24 mouse cellular contexts compared by ENCODE assay signal in the genomic region with DNA sequence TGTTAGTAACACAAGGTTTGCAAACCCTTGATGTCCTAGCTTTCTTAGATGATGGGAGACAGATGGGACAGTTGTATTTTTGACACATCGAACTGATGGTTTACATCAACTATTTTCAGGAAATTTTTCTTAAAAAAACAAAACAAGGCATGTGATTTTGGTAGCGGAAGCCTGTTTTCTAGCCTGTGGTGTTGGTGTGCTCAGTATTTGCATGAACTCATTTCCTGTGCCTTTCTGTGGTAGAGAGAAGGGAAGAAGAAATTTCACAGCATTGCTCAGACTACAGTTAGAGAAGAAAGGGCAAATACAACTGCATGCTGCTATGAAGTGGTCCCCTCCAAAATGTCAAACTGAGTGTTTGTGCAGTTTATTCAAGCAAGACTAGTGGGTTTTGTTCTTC. TPM values are rescaled to one million over a fixed set of nuclear protein-coding genes. Genes with fewer than 3 reads are reported as not detected.
DNase-seq lines count a peak whose midpoint lies in the region; TF ChIP-seq lines count a peak whose summit lies in the region.
"Had no signal": no experiment of that assay in that cellular context is flagged by ENCODE, and none has a peak within 500 bp of the region (broad histone marks: within the 10 kb centered on the region; RNA-seq: fewer than 3 reads in every experiment).

No protein-coding gene starts in this region.

- no peaks in the 10 kb centered on the region for H3K79me2 ChIP-seq in CH12.LX (replicated peaks; ENCODE audit: control insufficient read depth, extremely low read depth, insufficient read depth, poor library complexity, severe bottlenecking)

- H3K36me3 ChIP-seq in thymus, adult 2 months (ENCODE audit: control insufficient read depth, insufficient read depth, low read length) = no peaks in the 10 kb centered on the region
- no peaks in the 10 kb centered on the region for H3K36me3 ChIP-seq in CH12.LX (replicated peaks in 1 of 2; ENCODE audit: control insufficient read depth in 1 of 2, insufficient read depth in 1 of 2, low read length in 1 of 2)
- H3K36me3 ChIP-seq: G1E; heart, embryonic 15.5 days; limb, embryonic 15.5 days; midbrain, embryonic 10.5 days had no signal

- WGBS in thymus, adult 2 months = 4% methylated on average over 2 of the region's 2 CpGs

- H3K4me2 ChIP-seq in CH12.LX (ENCODE audit: insufficient read depth, low read depth, poor library complexity, severe bottlenecking) = peak overlapping the region; percentile 21; the same call in 1 of the 2 replicates
- H3K4me2 ChIP-seq: heart, embryonic 15.5 days; limb, embryonic 15.5 days had no signal

- no peaks in the 10 kb centered on the region for H3K27me3 ChIP-seq in thymus, adult 2 months (ENCODE audit: control insufficient read depth, insufficient read depth, low read length)
- no peaks in the 10 kb centered on the region for H3K27me3 ChIP-seq in CH12.LX (replicated peaks)
- H3K27me3 ChIP-seq: heart, embryonic 15.5 days; limb, embryonic 15.5 days had no signal

- peak; percentile 86 for TF ChIP-seq EP300 in CH12.LX (IDR thresholded peaks at IDR 0.05; ENCODE audit: low read length)

- no peak for TF ChIP-seq POLR2A in thymus, adult 2 months (IDR thresholded peaks at IDR 0.05; ENCODE audit: control insufficient read depth, extremely low read depth, insufficient read depth, low read length, poor library complexity)
- no peak for TF ChIP-seq POLR2A in CH12.LX (IDR thresholded peaks at IDR 0.05; ENCODE audit: low read depth, low read length)

- dilution Hi-C loops in CH12.LX (cut with MboI; ENCODE audit: extremely low pct_ligation_motif_present, extremely low pct_unique_long_range_greater_than_20kb, low sequenced_read_pairs) = no loop called here

- no peak overlapping the region for H3K9ac ChIP-seq in CH12.LX (ENCODE audit: insufficient read depth, low read depth)
- H3K9ac ChIP-seq: heart, embryonic 15.5 days; limb, embryonic 15.5 days; liver, postnatal 0 days had no signal

- no peak for TF ChIP-seq CTCF in thymus, adult 2 months (IDR thresholded peaks at IDR 0.05; ENCODE audit: borderline replicate concordance, control insufficient read depth, extremely low read depth, insufficient read depth, low read length, poor library complexity)
- TF ChIP-seq CTCF in CH12.LX (conservative IDR thresholded peaks at IDR 0.05 in 1 of 2, IDR thresholded peaks at IDR 0.05 in 1 of 2; ENCODE audit: low read depth in 2 of 2, low read length in 2 of 2) = no peak

- H3K4me3 ChIP-seq in thymus, adult 2 months (ENCODE audit: control insufficient read depth, insufficient read depth, low read length) = no peak overlapping the region
- H3K4me3 ChIP-seq in CH12.LX (replicated peaks in 1 of 3; ENCODE audit: low read depth in 2 of 3, low read length in 2 of 3, poor library complexity in 1 of 3) = no peak overlapping the region
- H3K4me3 ChIP-seq: heart, embryonic 15.5 days; layer of hippocampus, adult 2 months; limb, embryonic 15.5 days; midbrain, embryonic 10.5 days had no signal

- DNase-seq in thymus, adult 2 months = peak; percentile 21
- DNase-seq in thymus, postnatal 10 days (ENCODE audit: low spot score in 2 of 2) = no peak
- DNase-seq in CH12.LX (ENCODE audit: extremely low read depth) = peak; percentile 57
- peak; percentile 80 for DNase-seq in induced T-regulatory cell, adult 2 months (ENCODE audit: low read depth)
- DNase-seq in natural killer cell, adult 2 months (ENCODE audit: low spot score in 2 of 2) = peak; percentile 32 to 38
- no peak for DNase-seq in urinary bladder, postnatal 36 days (ENCODE audit: low spot score in 2 of 2)
- no peak for DNase-seq in urinary bladder, postnatal 25 days (ENCODE audit: low spot score)
- DNase-seq in spleen, postnatal 4 days (ENCODE audit: low spot score in 2 of 2) = no peak
- DNase-seq: adrenal gland, postnatal 25 days; cerebellum, adult 11-12 months; cerebellum, postnatal 36 days; gastrocnemius, postnatal 10 days; heart, postnatal 4 days; kidney, adult 2 months; kidney, postnatal 14 days; layer of hippocampus, postnatal 36 days; liver, postnatal 0 days; lung, postnatal 10 days; right cerebral cortex, postnatal 25 days had no signal

- in situ Hi-C loops in CH12.LX (cut with MboI; ENCODE audit: low pct_ligation_motif_present, low pct_unique_long_range_greater_than_20kb, low sequenced_read_pairs) = no loop called here

- H3K4me1 ChIP-seq in thymus, adult 2 months (replicated peaks; ENCODE audit: control insufficient read depth, insufficient read depth, low read length) = peaks cover 2% of the 10 kb centered on the region; the same call in 1 of the 2 replicates
- peaks cover 0 to 44% of the 10 kb centered on the region in 2 experiments; a peak in 2 of 4 replicates for H3K4me1 ChIP-seq in CH12.LX (ENCODE audit: control insufficient read depth in 1 of 2, insufficient read depth in 2 of 2)
- H3K4me1 ChIP-seq: heart, embryonic 15.5 days; limb, embryonic 15.5 days; midbrain, embryonic 10.5 days had no signal

- H3K9me3 ChIP-seq in CH12.LX (replicated peaks; ENCODE audit: low read length) = peaks cover 3% of the 10 kb centered on the region
- H3K9me3 ChIP-seq: heart, embryonic 15.5 days; limb, embryonic 15.5 days; midbrain, embryonic 10.5 days had no signal

- no peak; the same call in 1 of the 2 replicates for TF ChIP-seq RAD21 in CH12.LX (IDR thresholded peaks at IDR 0.05; ENCODE audit: low read depth, low read length)

- no peak overlapping the region for H3K27ac ChIP-seq in thymus, adult 2 months (ENCODE audit: control insufficient read depth, insufficient read depth, low read length)
- peak overlapping the region; percentile 45; the same call in 1 of the 2 replicates for H3K27ac ChIP-seq in CH12.LX (ENCODE audit: insufficient read depth, low read depth)
- H3K27ac ChIP-seq: heart, embryonic 15.5 days; layer of hippocampus, adult 2 months; limb, embryonic 15.5 days; midbrain, embryonic 10.5 days had no signal

TF ChIP-seq in CH12.LX, 34 proteins besides CTCF, POLR2A, EP300 and RAD21:
- no peak for TF ChIP-seq GABPA (IDR thresholded peaks at IDR 0.05; ENCODE audit: insufficient replicate concordance, low read depth, low read length)
- peak; percentile 46 for TF ChIP-seq ELF1 (IDR thresholded peaks at IDR 0.05; ENCODE audit: low read depth, low read length)
- no peak for TF ChIP-seq JUN (IDR thresholded peaks at IDR 0.05; ENCODE audit: insufficient read depth, low read depth, low read length)
- TF ChIP-seq ZKSCAN1 (IDR thresholded peaks at IDR 0.05; ENCODE audit: borderline replicate concordance, low read depth, low read length) = no peak
- TF ChIP-seq MAX (IDR thresholded peaks at IDR 0.05; ENCODE audit: low read length) = 0 out of 2 replicates have a peak, but pooled peaks have one; percentile 32
- TF ChIP-seq CHD1 (IDR thresholded peaks at IDR 0.05; ENCODE audit: low read depth, low read length) = no peak
- TF ChIP-seq POLR2AphosphoS2 (IDR thresholded peaks at IDR 0.05; ENCODE audit: low read depth, low read length) = no peak
- TF ChIP-seq TCF12 (IDR thresholded peaks at IDR 0.05; ENCODE audit: low read depth, low read length) = 0 out of 2 replicates have a peak, but pooled peaks have one; percentile 42
- no peak for TF ChIP-seq ZC3H11A (IDR thresholded peaks at IDR 0.05; ENCODE audit: low read depth, low read length)
- no peak for TF ChIP-seq UBTF (IDR thresholded peaks at IDR 0.05; ENCODE audit: low read depth, low read length)
- TF ChIP-seq NRF1 (IDR thresholded peaks at IDR 0.05; ENCODE audit: low read depth, low read length) = no peak
- no peak for TF ChIP-seq KAT2A (IDR thresholded peaks at IDR 0.05; ENCODE audit: insufficient replicate concordance, low read length)
- TF ChIP-seq E2F4 (IDR thresholded peaks at IDR 0.05; ENCODE audit: insufficient replicate concordance, low read depth, low read length) = no peak
- TF ChIP-seq ETS1 (conservative IDR thresholded peaks at IDR 0.05; ENCODE audit: low read depth, low read length) = peak; percentile 41; the same call in 1 of the 2 replicates
- TF ChIP-seq USF2 (conservative IDR thresholded peaks at IDR 0.05; ENCODE audit: low read depth, low read length) = no peak
- TF ChIP-seq MXI1 (IDR thresholded peaks at IDR 0.05; ENCODE audit: low read depth, low read length) = no peak
- TF ChIP-seq TBP (conservative IDR thresholded peaks at IDR 0.05; ENCODE audit: low read depth, low read length) = no peak
- no peak for TF ChIP-seq JUND (conservative IDR thresholded peaks at IDR 0.05; ENCODE audit: low read depth, low read length)
- peak; percentile 69; the same call in 1 of the 2 replicates for TF ChIP-seq MYC (IDR thresholded peaks at IDR 0.05; ENCODE audit: low read depth, low read length)
- no peak; the same call in 1 of the 2 replicates for TF ChIP-seq USF1 (IDR thresholded peaks at IDR 0.05; ENCODE audit: low read depth, low read length)
- peak; percentile 70 for TF ChIP-seq ZNF384 (IDR thresholded peaks at IDR 0.05; ENCODE audit: low read depth, low read length)
- no peak for TF ChIP-seq CHD2 (IDR thresholded peaks at IDR 0.05; ENCODE audit: low read length)
- no peak for TF ChIP-seq NELFE (IDR thresholded peaks at IDR 0.05; ENCODE audit: low read depth, low read length)
- TF ChIP-seq MEF2A (IDR thresholded peaks at IDR 0.05; ENCODE audit: borderline replicate concordance, low read depth, low read length) = peak; percentile 36; the same call in 1 of the 2 replicates
- TF ChIP-seq MAZ (IDR thresholded peaks at IDR 0.05; ENCODE audit: low read depth, low read length) = no peak
- TF ChIP-seq MAFK (IDR thresholded peaks at IDR 0.05; ENCODE audit: insufficient replicate concordance, low read length) = no peak
- no peak for TF ChIP-seq HCFC1 (IDR thresholded peaks at IDR 0.05; ENCODE audit: low read depth, low read length)
- TF ChIP-seq RCOR1 (conservative IDR thresholded peaks at IDR 0.05; ENCODE audit: low read depth, low read length) = no peak
- 0 out of 2 replicates have a peak, but pooled peaks have one; percentile 27 for TF ChIP-seq IRF4 (IDR thresholded peaks at IDR 0.05; ENCODE audit: low read depth, low read length)
- no peak for TF ChIP-seq PAX5 (IDR thresholded peaks at IDR 0.05; ENCODE audit: low read length)
- peak; percentile 64 for TF ChIP-seq BHLHE40 (IDR thresholded peaks at IDR 0.05; ENCODE audit: low read depth, low read length)
- TF ChIP-seq SMC3 (IDR thresholded peaks at IDR 0.05; ENCODE audit: low read depth, low read length) = no peak
- no peak for TF ChIP-seq ZMIZ1 (IDR thresholded peaks at IDR 0.05; ENCODE audit: low read depth, low read length)
- TF ChIP-seq SIN3A (IDR thresholded peaks at IDR 0.05; ENCODE audit: low read length) = no peak

RNA-seq across cellular contexts. Expression of a gene that starts 7.2 kb away (rescaled TPM):
- polyA plus RNA-seq in thymus, adult 2 months (2012; rRNA removed) = 32.3 and 36.5 TPM in 2 replicates
- 41.4 and 44.7 TPM in 2 replicates for total RNA-seq in CH12.LX (2012; rRNA removed)
- total RNA-seq in CH12.LX (2014; rRNA removed) = 62.2 and 74.4 TPM in 2 replicates
- 66.2 and 77.2 TPM in 2 replicates for polyA plus RNA-seq in CH12.LX (2012; ENCODE audit: insufficient read length, low read depth)
- polyA plus RNA-seq: G1E had no signal

Comparison
In these comparisons a context has a peak if more than half of its experiments do, and no peak if none do; other contexts are left out.
1. DNase-seq: peak in thymus, adult 2 months (single experiment), CH12.LX (single experiment), induced T-regulatory cell, adult 2 months (single experiment) and natural killer cell, adult 2 months (2 of 2); none in thymus, postnatal 10 days (0 of 2), urinary bladder, postnatal 36 days (0 of 2), urinary bladder, postnatal 25 days (single experiment) and spleen, postnatal 4 days (0 of 2).